In genomic region chr1:133045861-133046440, GRCm38 (mm10) we compare ENCODE assay signal across 8 mouse cellular contexts. TPM values are rescaled to one million over a fixed set of nuclear protein-coding genes. Genes with fewer than 3 reads are reported as not detected.
DNase-seq lines count a peak whose midpoint lies in the region; ATAC-seq lines count a peak whose summit lies in the region.

No protein-coding gene starts in this region.

- peak; percentile 62 for DNase-seq in adrenal gland, adult 8-10 months
- peak; percentile 84 for DNase-seq in embryo, embryonic 9.5 days (ENCODE audit: extremely low spot score)
- peak; percentile 74 to 85 for DNase-seq in gastrocnemius, postnatal 4 days (ENCODE audit: low spot score in 2 of 2)
- DNase-seq in limb, embryonic 10.5 days (ENCODE audit: low spot score) = peak; percentile 88
- DNase-seq in midbrain, embryonic 11.5 days (ENCODE audit: low spot score, missing footprints) = peak; percentile 97
- peak; percentile 75 for DNase-seq in right cerebral cortex, postnatal 4 days
- no peak for DNase-seq in c-Kit-positive CD71-positive TER-119-positive erythroid progenitor cells, embryonic 14.5 days (ENCODE audit: low spot score)

- H3K4me2 ChIP-seq in intestine, embryonic 15.5 days (replicated peaks) = peak overlapping the region; percentile 88
- peak overlapping the region; percentile 81 for H3K4me2 ChIP-seq in midbrain, embryonic 11.5 days

- peak overlapping the region; percentile 93 for H3K27ac ChIP-seq in intestine, embryonic 15.5 days
- peak overlapping the region; percentile 95 for H3K27ac ChIP-seq in limb, embryonic 10.5 days
- peak overlapping the region; percentile 95 for H3K27ac ChIP-seq in midbrain, embryonic 11.5 days (ENCODE audit: low read depth, low read length)

- under 1% methylated on average over 66 of the region's 71 CpGs for WGBS in intestine, embryonic 15.5 days
- WGBS in limb, embryonic 10.5 days = under 1% methylated on average over 67 of the region's 71 CpGs
- WGBS in midbrain, embryonic 11.5 days = under 1% methylated on average over 57 of the region's 71 CpGs

- peak; percentile 89 for ATAC-seq in intestine, embryonic 15.5 days
- ATAC-seq in midbrain, embryonic 11.5 days (ENCODE audit: low FRiP score) = peak; percentile 92

- H3K4me3 ChIP-seq in intestine, embryonic 15.5 days (replicated peaks) = peak overlapping the region; percentile 89
- peak overlapping the region; percentile 88 for H3K4me3 ChIP-seq in limb, embryonic 10.5 days
- H3K4me3 ChIP-seq in midbrain, embryonic 11.5 days (ENCODE audit: low read depth, low read length) = peak overlapping the region; percentile 95

- H3K27me3 ChIP-seq in intestine, embryonic 15.5 days (replicated peaks) = no peaks in the 10 kb centered on the region
- peaks cover 20% of the 10 kb centered on the region for H3K27me3 ChIP-seq in limb, embryonic 10.5 days (ENCODE audit: low read depth, poor library complexity, severe bottlenecking)
- H3K27me3 ChIP-seq in midbrain, embryonic 11.5 days (ENCODE audit: control insufficient read depth, insufficient read depth, low read length) = 0 out of 2 replicates have a peak, but pooled peaks cover 2% of the 10 kb centered on the region

- peaks cover 23% of the 10 kb centered on the region; the same call in 1 of the 2 replicates for H3K4me1 ChIP-seq in intestine, embryonic 15.5 days (replicated peaks)
- H3K4me1 ChIP-seq in limb, embryonic 10.5 days = peaks cover 48% of the 10 kb centered on the region
- peaks cover 43% of the 10 kb centered on the region for H3K4me1 ChIP-seq in midbrain, embryonic 11.5 days (ENCODE audit: control insufficient read depth, insufficient read depth, low read length)

- no peaks in the 10 kb centered on the region for H3K36me3 ChIP-seq in intestine, embryonic 15.5 days
- no peaks in the 10 kb centered on the region for H3K36me3 ChIP-seq in limb, embryonic 10.5 days
- no peaks in the 10 kb centered on the region for H3K36me3 ChIP-seq in midbrain, embryonic 11.5 days (ENCODE audit: control insufficient read depth, insufficient read depth, low read length)

- H3K9ac ChIP-seq in intestine, embryonic 15.5 days = peak overlapping the region; percentile 90
- peak overlapping the region; percentile 99 for H3K9ac ChIP-seq in midbrain, embryonic 11.5 days (ENCODE audit: low read length)

- H3K9me3 ChIP-seq in intestine, embryonic 15.5 days = no peaks in the 10 kb centered on the region
- H3K9me3 ChIP-seq in limb, embryonic 10.5 days (replicated peaks) = no peaks in the 10 kb centered on the region
- H3K9me3 ChIP-seq in midbrain, embryonic 11.5 days (ENCODE audit: control insufficient read depth, low read length) = no peaks in the 10 kb centered on the region

RNA-seq across cellular contexts. Expression of gene Pik3c2b, which starts 0.5 kb away (rescaled TPM):
- total RNA-seq in adrenal gland, adult 8-10 months (2022) = 10 to 100 TPM in 2 of 4 experiments, 1 to 10 TPM in 2; 6.1 to 12.5 (median 8.5) TPM
- 10 to 100 TPM; 41.7 to 47.7 TPM for total RNA-seq in gastrocnemius, postnatal 4 days (2021)
- polyA plus RNA-seq in intestine, embryonic 15.5 days (2015; fragmentation: Nextera tagmentation; extraction: Ambion mirVana) = 6.1 and 7.0 TPM in 2 replicates
- 6.1 and 7.4 TPM in 2 replicates for polyA plus RNA-seq in limb, embryonic 10.5 days (2016; fragmentation: Nextera tagmentation; extraction: Ambion mirVana)
- 15.5 and 16.3 TPM in 2 replicates for polyA plus RNA-seq in midbrain, embryonic 11.5 days (2014; fragmentation: Nextera tagmentation; extraction: Ambion mirVana)

RNA-seq across cellular contexts. Expression of gene Mdm4, which starts 15.6 kb away (rescaled TPM):
- 100 to 1,000 TPM in 2 of 4 experiments, 10 to 100 TPM in 2; 58.6 to 172 (median 91.8) TPM for total RNA-seq in adrenal gland, adult 8-10 months (2022)
- 10 to 100 TPM; 59.0 to 76.0 TPM for total RNA-seq in gastrocnemius, postnatal 4 days (2021)
- 27.1 and 31.9 TPM in 2 replicates for polyA plus RNA-seq in intestine, embryonic 15.5 days (2015; fragmentation: Nextera tagmentation; extraction: Ambion mirVana)
- polyA plus RNA-seq in limb, embryonic 10.5 days (2016; fragmentation: Nextera tagmentation; extraction: Ambion mirVana) = 35.0 and 43.4 TPM in 2 replicates
- polyA plus RNA-seq in midbrain, embryonic 11.5 days (2014; fragmentation: Nextera tagmentation; extraction: Ambion mirVana) = 36.5 TPM in 2 replicates
